Mouse (Mus musculus): ENCODE data around the gene Gpx4.

DNA sequence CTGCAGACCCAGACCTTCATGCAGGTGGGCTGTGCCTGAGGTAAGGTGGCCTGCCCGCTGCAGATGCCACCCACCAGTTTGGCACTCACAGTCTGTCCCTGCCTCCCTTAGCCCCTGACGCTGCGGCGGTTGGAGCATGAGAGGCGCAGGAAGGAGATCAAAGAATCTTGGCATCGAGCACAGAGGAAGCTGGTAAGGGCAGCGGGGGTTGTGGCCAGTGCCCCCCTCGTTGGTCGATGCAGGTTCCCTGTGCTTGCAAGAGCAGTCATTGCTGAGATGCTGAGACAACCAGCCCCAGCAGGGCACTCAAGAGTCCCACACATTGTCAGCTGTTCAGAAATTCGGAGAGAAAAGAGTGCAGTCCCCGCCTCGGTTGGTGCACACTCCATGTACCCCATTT, 24.8 kb upstream of the Gpx4 start:
- TF ChIP-seq CTCF (IDR thresholded peaks at IDR 0.05; ENCODE audit: extremely low read depth, insufficient read depth, insufficient read length, insufficient replicate concordance) (no peak), POLR2A (IDR thresholded peaks at IDR 0.05; ENCODE audit: low read depth, low read length) (no peak)

Data from spleen, adult 2 months (tissue).